Mouse (Mus musculus): ENCODE measurements around the gene Rgn.

Gene Rgn

DNA sequence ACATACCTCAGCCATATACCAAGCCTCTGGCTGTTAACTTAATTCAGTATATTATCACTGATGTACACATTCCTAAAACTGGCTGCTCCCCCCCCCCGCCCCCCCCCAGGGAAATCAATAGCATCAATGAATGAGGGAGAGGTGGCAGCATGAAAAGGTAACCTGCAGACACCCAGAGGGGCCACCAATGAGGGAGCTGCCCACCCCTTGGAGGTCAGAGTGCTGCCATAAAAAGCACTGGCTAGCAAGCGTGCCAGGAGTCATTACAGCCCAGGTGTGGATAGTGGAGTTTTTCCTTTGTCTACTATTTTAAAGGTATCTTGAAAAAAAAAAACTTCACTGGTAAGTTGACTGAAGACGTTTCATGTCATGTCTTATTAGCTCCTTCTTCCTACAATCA lies at the start of gene Rgn:
Rgn (plus strand) TSS at position 256 of the 400 bp plus-strand sequence.
- DNase-seq: no peak

DNA sequence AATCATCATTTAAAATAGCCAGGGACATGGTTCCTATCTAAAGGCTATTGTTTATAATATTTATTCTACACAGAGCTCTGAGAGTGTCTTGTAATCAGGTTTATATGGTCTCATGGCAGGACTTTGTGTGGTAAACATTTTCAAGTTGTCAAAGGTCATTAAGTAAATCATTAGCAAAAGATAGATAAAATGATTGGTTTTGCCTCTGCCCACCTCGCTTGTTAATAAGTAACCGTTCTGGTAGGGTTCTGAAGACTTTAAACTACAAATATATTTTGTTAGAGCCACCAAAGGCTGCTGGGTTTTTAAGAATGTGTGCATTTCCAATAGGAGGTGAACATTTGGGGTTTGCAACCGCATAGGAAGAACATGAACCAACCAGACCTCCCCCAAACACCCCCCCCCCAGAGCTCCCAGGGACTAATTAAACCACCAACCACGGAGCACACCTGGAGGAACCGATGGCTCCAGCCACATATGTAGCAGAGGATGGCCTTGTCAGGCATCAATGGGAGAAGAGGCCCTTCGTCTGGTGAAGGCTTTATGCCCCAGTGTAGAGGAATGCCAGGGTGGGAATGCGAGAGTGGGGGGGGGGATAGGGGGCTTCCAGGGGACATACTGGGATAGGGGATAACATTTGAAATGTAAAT lies 29.2 kb upstream of the Rgn start:
- DNase-seq: no peak

DNA sequence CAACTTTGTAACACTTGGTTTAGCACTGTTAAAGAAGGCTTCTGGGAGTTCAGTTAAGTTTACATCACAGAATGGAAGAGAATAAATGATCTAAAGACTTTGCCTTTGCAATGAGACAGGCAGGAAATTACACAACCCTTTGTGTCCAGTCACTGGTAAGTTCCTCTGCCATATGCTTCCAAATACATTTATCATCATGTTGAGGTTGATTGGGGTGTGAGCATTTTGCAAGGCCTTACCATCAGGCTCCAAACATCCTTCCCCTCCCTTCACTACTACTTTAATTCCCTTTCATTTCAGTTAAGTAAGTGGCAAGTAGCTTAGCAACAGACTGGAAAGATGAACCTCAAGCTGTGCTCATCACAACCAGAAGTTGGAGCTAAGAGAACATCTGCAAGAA lies 28.0 kb upstream of the Rgn start:
- DNase-seq: no peak

DNA sequence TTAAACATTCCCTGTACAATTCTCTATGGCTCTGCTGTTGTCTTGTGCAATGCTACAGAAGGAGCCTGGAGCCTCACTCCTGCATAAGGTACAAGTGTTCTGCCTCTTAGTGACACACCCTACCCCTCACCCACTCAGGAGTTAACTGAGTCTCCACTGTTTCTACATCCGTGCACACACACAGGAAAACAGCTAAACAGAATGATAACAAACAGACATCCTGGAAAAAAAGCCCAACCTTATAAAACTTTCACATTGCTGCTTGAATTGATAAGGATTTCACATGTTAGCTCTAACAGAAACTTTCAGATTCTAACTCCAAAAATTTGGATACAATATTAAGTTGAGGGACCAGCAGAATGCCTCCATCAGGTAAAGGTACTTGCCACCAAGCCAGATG lies 17.0 kb upstream of the Rgn start:
- DNase-seq: no peak

DNA sequence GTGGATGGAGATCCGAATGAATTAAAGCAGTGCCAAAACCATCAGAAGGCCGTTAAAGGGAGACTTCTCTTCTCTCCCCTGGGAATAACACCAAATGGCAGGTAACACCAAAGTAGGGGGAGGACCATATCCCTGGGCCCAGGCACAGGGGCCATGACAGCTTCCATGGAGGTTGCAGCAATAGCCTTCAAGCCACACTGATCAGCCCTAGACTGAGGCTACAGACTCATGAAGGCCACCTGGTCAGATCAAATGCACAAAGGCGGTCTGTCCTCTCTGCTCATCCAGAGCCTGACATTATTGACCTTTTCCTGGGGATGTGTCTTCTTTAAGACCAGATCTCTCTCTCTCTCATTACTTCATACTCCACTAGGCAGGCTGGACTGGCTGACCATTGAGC lies 5.7 kb upstream of the Rgn start:
- DNase-seq: no peak

DNA sequence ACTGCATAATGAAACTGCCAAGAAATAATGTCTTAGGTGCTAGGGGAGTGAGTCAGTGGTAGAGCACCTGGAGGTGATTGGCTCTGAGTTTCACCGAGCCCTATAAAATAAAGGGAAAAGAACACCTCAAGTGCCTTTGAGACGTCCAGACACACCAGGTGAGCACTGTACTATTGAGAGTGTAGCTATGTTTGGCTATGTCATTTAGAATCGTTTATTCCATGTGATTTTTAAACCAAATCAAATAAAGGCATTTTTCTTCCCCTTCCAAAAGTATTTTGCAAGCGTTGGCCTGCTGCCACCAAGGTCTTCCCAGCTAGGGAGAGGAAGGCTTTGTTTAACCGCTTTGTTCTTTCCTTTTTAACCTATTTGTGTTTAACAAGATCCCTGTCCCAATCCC lies 2.0 kb upstream of the Rgn start:
- no peak for DNase-seq

DNA sequence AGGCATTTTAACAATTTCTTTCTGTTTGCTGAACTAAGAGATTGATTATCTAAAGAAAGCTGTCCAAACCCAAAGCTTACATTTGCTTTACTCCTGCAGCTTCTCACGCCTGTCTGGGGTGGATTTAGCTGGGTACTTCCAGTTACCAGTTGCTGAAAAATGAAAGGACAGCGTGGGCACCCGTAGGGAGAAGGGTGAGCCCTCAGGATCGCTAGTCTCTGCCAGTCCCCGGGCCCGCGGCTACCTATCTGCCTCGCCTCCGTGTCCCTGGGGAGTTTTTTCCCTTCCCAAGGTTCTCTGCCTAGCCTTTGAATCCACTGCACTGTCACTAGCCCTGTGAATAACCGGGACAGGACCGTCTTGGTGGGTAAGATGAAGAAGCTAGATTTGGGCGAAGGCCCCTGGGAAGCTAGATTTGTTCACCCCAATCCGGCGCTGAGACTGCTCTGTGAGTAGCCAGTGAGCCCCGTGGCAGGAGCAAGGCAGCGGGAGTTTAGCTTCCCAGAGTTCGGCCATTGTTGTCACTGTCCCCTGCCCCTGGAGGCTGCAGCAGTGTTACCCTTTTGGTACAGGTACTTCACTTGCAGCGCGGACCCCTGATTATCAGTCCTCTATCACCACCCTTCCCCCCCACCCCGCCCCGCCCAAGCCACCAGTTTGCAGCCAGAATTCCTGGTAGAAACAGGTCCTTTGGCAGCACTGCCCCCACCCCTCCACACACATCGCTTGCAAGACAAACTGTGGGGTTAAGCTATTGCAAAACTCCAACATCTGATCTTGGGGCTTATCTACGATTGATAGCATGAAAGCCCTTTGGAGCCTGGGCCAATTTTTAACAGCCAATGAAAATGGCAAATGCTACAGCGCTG lies 1.3 kb upstream of the Rgn start:
- DNase-seq: no peak

DNA sequence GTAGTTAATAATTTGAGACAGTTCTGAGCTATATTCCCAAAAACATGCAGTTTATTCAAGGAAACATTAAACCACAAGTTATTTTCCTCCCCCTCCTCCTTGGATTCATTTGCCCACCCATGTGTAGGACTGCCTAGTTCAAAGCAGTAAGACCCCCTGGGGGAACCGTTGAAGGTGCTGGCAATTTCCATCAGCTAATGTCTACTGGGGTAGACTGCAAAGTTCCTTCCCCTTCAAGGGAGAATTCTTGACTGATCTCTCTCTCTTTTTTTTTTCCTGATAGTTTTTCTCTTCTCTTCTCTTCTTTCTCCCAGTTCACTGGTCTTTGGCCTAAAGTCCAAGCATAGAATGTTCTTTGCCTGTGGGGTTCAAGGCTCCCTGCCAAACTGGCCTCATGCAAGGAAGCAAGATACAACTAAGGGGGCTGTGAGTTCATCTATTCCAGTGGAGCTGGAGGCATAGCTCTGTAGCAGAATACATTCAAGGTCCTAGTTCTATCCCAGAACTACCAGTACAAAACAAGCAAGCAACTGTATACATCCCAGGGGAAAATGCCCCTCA lies 627 bp upstream of the Rgn start:
- no peak for DNase-seq

DNA sequence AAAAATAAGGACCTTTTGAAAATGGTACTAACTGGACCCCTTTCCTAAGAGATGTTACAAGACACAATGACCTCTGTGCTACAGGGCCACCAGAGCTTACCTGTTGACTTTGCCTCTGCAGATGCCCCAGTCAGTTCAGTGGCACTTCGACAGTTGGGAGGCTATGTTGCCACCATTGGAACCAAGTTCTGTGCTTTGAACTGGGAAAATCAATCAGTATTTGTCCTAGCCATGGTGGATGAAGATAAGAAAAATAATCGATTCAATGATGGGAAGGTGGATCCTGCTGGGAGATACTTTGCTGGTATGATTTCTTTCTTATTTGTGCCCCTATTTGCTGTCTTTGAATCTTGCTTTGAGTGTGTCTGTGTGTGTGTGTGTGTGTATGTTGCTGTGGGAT lies 2.6 kb downstream of the Rgn start:
- no peak for DNase-seq

DNA sequence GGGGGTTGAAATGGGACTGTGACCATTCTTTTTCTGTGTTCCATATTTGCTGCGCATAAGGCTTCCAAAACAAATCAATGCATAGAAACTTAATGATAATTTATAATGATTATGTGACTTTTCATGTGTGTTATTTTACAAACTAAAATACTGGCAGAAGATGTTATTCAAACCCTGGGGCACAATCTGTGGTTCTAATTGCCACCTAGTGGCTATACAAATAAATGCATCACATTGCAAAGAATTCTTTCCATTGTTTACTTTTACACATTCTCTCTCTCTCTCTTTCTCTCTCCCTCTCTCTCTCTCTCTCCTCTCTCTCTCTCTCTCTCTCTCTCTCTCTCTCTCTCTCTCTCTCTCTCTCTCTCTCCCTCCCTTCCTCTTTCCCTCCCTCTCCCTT lies 12.3 kb downstream of the Rgn start:
- DNase-seq: no peak

DNA sequence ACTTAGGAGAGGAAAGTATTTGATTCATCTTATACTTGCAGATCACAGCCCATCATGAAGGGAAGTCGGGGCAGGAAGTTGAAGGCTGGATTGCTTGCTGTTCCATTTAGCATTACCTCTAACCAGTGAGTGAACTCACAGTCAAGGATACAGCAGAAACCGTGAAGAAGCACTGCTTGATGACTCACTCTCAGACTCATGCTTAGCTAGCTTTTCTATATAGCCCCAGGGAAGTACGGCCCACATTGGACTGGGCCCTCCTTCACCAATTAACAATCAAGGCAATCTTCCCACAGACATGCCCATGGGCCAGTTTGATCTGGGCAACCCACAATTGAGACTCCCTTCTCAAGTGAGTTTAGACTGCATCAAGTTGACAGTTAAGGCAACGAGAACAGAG lies 14.4 kb downstream of the Rgn start:
- no peak for DNase-seq

DNA sequence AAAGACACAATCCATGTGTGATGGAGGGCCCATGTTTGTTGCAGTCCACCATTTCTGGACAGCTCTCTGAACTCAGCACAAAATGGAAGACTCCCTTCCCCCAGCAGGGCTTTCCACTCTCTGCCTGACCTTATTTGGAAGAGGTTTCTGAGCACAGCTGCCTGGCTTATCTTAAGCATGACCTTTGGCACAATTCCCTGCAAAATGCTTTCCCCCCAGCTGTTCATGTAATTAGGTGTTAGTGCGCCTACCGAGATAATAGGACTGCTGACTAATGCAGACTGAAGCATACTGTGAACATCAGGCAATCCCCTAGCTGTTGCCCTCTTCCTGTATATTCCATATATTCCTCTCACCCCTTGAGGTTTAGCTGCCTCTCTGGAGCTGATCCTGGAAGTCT lies 21.4 kb downstream of the Rgn start:
- DNase-seq: no peak

DNA sequence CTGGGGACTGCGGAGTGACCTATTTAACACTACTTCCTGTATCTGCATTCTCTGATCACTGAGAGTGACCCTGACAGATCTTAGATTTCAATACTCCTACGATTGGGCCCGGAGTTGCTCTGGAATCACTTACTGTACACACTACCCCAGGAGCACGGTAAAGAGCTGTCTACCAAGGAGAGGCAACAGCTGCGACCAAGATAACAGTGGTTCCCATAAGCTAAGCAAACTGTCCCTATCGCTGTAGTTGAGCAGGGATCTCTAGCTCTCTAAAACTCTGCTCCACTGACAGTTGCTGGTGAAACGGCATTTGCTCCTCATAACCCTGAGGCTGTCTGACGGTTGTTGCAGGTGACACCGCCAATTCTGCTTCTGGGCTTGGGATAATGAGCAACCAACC lies 23.1 kb downstream of the Rgn start:
- DNase-seq: no peak

DNA sequence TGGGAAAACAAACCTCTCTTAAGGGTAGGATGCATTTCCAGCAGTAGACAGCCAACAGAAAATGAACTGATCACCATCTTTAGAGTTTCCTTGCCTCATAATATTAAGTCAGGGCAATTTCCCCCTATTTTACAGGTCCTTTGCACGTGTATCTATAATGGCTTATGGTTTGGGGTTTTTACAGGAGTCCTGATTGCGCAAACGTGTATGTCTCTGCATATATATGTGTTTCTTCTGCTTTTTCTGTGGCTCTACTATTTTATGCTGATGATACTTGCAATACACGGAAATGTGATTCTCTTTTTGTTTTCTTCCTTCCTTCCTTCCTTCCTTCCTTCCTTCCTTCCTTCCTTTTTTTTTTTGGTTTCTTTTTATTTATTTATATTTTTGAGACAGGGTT lies 24.3 kb downstream of the Rgn start:
- DNase-seq: no peak

DNA sequence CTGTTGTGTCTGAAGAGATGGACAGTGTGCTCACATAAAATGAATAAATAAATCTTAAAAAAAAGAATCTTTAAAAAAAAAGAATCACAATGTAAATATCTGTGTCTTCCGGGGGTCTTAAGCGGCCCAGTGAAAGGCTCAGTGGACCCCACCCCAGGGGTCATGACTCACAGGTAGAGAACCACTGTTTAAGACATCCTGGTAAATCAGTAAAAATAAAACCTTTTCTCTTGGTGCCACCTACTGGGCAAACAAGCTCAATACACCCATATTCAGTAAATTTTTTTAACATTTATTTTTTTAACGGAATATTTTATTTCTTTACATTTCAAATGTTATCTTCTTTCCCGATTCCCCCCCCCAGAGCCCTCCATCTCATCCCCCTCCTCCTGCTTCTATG lies 38.4 kb downstream of the Rgn start:
- no peak for DNase-seq

DNA sequence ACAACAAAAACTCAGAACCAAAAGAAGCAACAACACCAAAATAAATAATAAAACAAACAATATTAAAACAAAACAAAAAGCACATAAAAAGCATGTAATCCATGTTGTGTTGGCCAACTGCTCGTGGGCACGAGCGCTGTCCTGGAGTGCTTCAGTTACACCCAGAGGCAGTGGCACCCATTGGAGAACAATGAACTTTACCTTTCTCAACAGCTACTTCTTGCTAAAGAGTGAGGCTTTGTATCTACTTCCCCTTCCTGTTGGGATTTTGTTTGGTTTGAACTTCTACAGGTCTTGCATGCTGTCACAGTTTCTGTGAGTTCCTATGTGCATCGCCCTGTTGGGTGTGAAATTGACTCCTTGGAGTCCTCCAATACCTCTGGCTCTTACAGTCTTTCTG lies 58.9 kb downstream of the Rgn start:
- no peak for DNase-seq

Measured in cerebellum, adult 11-12 months (tissue).